Mouse (Mus musculus): ENCODE results near the gene Scnn1g.

The Scnn1g gene

GRCm38 (mm10) chr7:121778553-121778952 is 44.3 kb downstream of the Scnn1g start:
- DNase-seq (ENCODE audit: low read depth, low spot score), result no peak

GRCm38 (mm10) chr7:121778980-121779379 is 44.7 kb downstream of the Scnn1g start:
- DNase-seq (ENCODE audit: low read depth, low spot score), result no peak

- DNase-seq (ENCODE audit: low read depth, low spot score), result no peak
These were observed 45.1 kb downstream of the Scnn1g start for GRCm38 (mm10) chr7:121779409-121779808.

- DNase-seq (ENCODE audit: low read depth, low spot score), result no peak
These were observed 48.1 kb downstream of the Scnn1g start for GRCm38 (mm10) chr7:121782188-121782909.

GRCm38 (mm10) chr7:121785651-121786228 is 51.5 kb downstream of the Scnn1g start:
- DNase-seq (ENCODE audit: low read depth, low spot score), result no peak

- DNase-seq (ENCODE audit: low read depth, low spot score), result no peak
These were observed 63.5 kb downstream of the Scnn1g start for GRCm38 (mm10) chr7:121797781-121798180.

GRCm38 (mm10) chr7:121802471-121802870 is 68.2 kb downstream of the Scnn1g start:
- DNase-seq (ENCODE audit: low read depth, low spot score), result no peak

- no peak for DNase-seq (ENCODE audit: low read depth, low spot score)
These were observed 68.7 kb downstream of the Scnn1g start for GRCm38 (mm10) chr7:121803011-121803410.

GRCm38 (mm10) chr7:121805811-121806496 is 71.7 kb downstream of the Scnn1g start:
- no peak for DNase-seq (ENCODE audit: low read depth, low spot score)

GRCm38 (mm10) chr7:121807726-121808580 is 73.7 kb downstream of the Scnn1g start:
- DNase-seq (ENCODE audit: low read depth, low spot score), result no peak

All from CD4-positive, CD25-positive, alpha-beta regulatory T cell, adult 2 months (primary cell).